Mouse (Mus musculus): ENCODE measurements around the gene Nmt1. TPM values are rescaled to one million over a fixed set of nuclear protein-coding genes. Genes with fewer than 3 reads are reported as not detected.

Nmt1 gene
- total and polyA plus RNA-seq, 3 experiments = 84.5 to 205 (median 115) TPM

DNA sequence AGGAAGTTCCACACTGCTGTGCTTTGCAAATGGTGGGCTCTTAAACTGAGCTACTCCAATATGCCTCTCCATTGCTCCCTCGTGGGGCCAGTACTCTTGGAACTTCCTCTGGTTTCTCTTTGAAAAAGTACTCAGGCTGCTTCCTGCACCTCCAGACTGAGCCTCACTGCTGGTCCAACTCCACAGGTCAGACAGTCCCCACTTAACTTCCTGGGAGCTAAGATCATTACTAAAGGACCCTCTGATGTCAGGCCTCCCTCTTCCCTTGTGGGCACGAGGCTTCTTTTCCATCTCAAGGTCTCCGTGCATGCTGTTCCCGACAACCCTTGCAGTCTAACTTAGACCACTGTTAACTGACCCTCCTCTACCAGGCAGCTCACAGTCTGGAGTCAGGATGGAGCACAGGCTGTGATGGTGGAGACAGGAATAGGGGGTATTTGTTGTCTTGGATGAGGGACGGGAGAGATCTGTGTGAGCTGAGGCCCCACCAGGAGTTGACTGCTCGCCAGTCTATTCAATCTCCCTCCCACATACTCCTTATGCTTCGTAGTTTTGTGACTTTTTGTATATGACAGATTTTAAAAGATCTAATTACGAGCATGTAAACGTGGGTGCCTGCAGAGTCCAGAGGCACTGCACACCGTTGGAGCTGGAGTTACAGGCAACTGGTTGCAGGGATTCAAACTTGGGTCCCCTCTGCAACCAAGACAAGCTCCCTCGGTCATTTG, 22.6 kb upstream of the Nmt1 start:
- no peak overlapping the region for H3K4me3 ChIP-seq (replicated peaks in 1 of 3; ENCODE audit: low read depth in 2 of 3, low read length in 2 of 3, poor library complexity in 1 of 3)
- H3K9ac ChIP-seq (ENCODE audit: insufficient read depth, low read depth) = no peak overlapping the region
- in situ Hi-C loops (cut with MboI; ENCODE audit: low pct_ligation_motif_present, low pct_unique_long_range_greater_than_20kb, low sequenced_read_pairs) = no loop called here
- dilution Hi-C loops (cut with MboI; ENCODE audit: extremely low pct_ligation_motif_present, extremely low pct_unique_long_range_greater_than_20kb, low sequenced_read_pairs) = no loop called here
- H3K79me2 ChIP-seq (replicated peaks; ENCODE audit: control insufficient read depth, extremely low read depth, insufficient read depth, poor library complexity, severe bottlenecking) = peaks cover 7% of the 10 kb centered on the region
- H3K36me3 ChIP-seq (replicated peaks in 1 of 2; ENCODE audit: control insufficient read depth in 1 of 2, insufficient read depth in 1 of 2, low read length in 1 of 2) = peaks cover 11 to 80% of the 10 kb centered on the region in 2 experiments
- DNase-seq (ENCODE audit: extremely low read depth) = no peak
- H3K4me2 ChIP-seq (ENCODE audit: insufficient read depth, low read depth, poor library complexity, severe bottlenecking) = no peak overlapping the region
- no peaks in the 10 kb centered on the region for H3K27me3 ChIP-seq (replicated peaks)
- H3K9me3 ChIP-seq (replicated peaks; ENCODE audit: low read length) = no peaks in the 10 kb centered on the region
- TF ChIP-seq ETS1 (conservative IDR thresholded peaks at IDR 0.05; ENCODE audit: low read depth, low read length) (no peak), ZMIZ1 (IDR thresholded peaks at IDR 0.05; ENCODE audit: low read depth, low read length) (no peak), POLR2A (IDR thresholded peaks at IDR 0.05; ENCODE audit: low read depth, low read length) (no peak), KAT2A (IDR thresholded peaks at IDR 0.05; ENCODE audit: insufficient replicate concordance, low read length) (no peak), MYC (IDR thresholded peaks at IDR 0.05; ENCODE audit: low read depth, low read length) (no peak), MAZ (IDR thresholded peaks at IDR 0.05; ENCODE audit: low read depth, low read length) (no peak), USF2 (conservative IDR thresholded peaks at IDR 0.05; ENCODE audit: low read depth, low read length) (no peak), ZNF384 (IDR thresholded peaks at IDR 0.05; ENCODE audit: low read depth, low read length) (no peak)
- no peaks in the 10 kb centered on the region for H3K4me1 ChIP-seq (ENCODE audit: control insufficient read depth in 1 of 2, insufficient read depth in 2 of 2)
- H3K27ac ChIP-seq (ENCODE audit: insufficient read depth, low read depth) = no peak overlapping the region

DNA sequence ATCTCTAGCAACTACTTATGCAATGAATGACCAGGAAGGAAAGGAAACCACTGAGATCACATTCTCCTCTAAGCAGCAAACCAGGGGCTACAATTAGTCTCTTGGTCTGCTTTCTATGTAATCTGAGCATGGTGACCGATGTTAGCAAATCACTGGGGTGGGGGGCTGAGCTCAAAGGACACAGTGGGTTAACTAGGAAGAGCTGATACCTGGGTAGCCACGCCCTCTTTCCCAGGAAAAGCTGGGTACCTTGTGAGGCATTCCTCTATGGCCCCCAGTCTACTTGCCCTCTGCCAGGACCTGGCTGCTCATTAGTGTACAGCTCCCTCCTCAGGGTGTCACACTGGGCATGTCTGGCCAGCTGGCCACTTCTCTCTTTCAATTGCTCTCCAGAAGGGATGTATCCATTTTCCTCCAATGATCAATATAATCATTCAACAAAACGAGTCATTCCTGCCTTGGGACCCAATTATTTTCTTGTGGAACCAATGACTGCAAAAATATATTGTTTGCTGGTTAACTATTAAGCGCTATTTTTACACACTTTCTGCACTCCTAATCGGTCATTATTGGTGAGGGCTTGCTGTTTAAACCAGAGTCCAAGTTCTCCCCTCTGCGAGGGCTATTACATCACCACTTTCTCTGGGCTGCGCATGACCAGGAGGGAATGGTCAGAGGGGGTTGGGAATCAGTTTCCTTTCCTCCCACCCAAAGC, 21.5 kb upstream of the Nmt1 start:
- TF ChIP-seq POLR2A (IDR thresholded peaks at IDR 0.05; ENCODE audit: low read depth, low read length) (no peak), JUND (conservative IDR thresholded peaks at IDR 0.05; ENCODE audit: low read depth, low read length) (no peak), RAD21 (IDR thresholded peaks at IDR 0.05; ENCODE audit: low read depth, low read length) (no peak), JUN (IDR thresholded peaks at IDR 0.05; ENCODE audit: insufficient read depth, low read depth, low read length) (no peak), MXI1 (IDR thresholded peaks at IDR 0.05; ENCODE audit: low read depth, low read length) (no peak), NRF1 (IDR thresholded peaks at IDR 0.05; ENCODE audit: low read depth, low read length) (no peak), IRF4 (IDR thresholded peaks at IDR 0.05; ENCODE audit: low read depth, low read length) (no peak), UBTF (IDR thresholded peaks at IDR 0.05; ENCODE audit: low read depth, low read length) (no peak), USF1 (IDR thresholded peaks at IDR 0.05; ENCODE audit: low read depth, low read length) (no peak), ETS1 (conservative IDR thresholded peaks at IDR 0.05; ENCODE audit: low read depth, low read length) (no peak), TCF12 (IDR thresholded peaks at IDR 0.05; ENCODE audit: low read depth, low read length) (no peak), CHD2 (IDR thresholded peaks at IDR 0.05; ENCODE audit: low read length) (no peak), ZC3H11A (IDR thresholded peaks at IDR 0.05; ENCODE audit: low read depth, low read length) (no peak), BHLHE40 (IDR thresholded peaks at IDR 0.05; ENCODE audit: low read depth, low read length) (no peak), SIN3A (IDR thresholded peaks at IDR 0.05; ENCODE audit: low read length) (no peak), TBP (conservative IDR thresholded peaks at IDR 0.05; ENCODE audit: low read depth, low read length) (no peak)
- Histone ChIP-seq H3K4me1 (ENCODE audit: control insufficient read depth in 1 of 2, insufficient read depth in 2 of 2) (no peaks in the 10 kb centered on the region), H3K27ac (ENCODE audit: insufficient read depth, low read depth) (no peak overlapping the region)

More for the DNA sequence above, 21.5 kb upstream of the Nmt1 start:
- Histone ChIP-seq H3K79me2 (replicated peaks; ENCODE audit: control insufficient read depth, extremely low read depth, insufficient read depth, poor library complexity, severe bottlenecking) (peaks cover 9% of the 10 kb centered on the region), H3K27me3 (replicated peaks) (no peaks in the 10 kb centered on the region), H3K36me3 (replicated peaks in 1 of 2; ENCODE audit: control insufficient read depth in 1 of 2, insufficient read depth in 1 of 2, low read length in 1 of 2) (peaks cover 16 to 82% of the 10 kb centered on the region in 2 experiments), H3K9me3 (replicated peaks; ENCODE audit: low read length) (no peaks in the 10 kb centered on the region), H3K4me3 (replicated peaks in 1 of 3; ENCODE audit: low read depth in 2 of 3, low read length in 2 of 3, poor library complexity in 1 of 3) (no peak overlapping the region), H3K9ac (ENCODE audit: insufficient read depth, low read depth) (no peak overlapping the region), H3K4me2 (ENCODE audit: insufficient read depth, low read depth, poor library complexity, severe bottlenecking) (no peak overlapping the region)
- dilution Hi-C loops (cut with MboI; ENCODE audit: extremely low pct_ligation_motif_present, extremely low pct_unique_long_range_greater_than_20kb, low sequenced_read_pairs) (no loop called here), in situ Hi-C loops (cut with MboI; ENCODE audit: low pct_ligation_motif_present, low pct_unique_long_range_greater_than_20kb, low sequenced_read_pairs) (no loop called here)
- no peak for DNase-seq (ENCODE audit: extremely low read depth)
